Mouse (Mus musculus) liver, adult 2 months (tissue): ENCODE data around the gene Bex1.

Experiments
- CTCF ChIP-seq: fragments of 200-500 bp; IDR thresholded peaks from 2 replicates; pipeline ENCODE4 v1.5.1; 2011; ENCODE audit warnings: low read depth, low read length, control low read depth
- POLR2A ChIP-seq: fragments of 200-500 bp; IDR thresholded peaks from 2 replicates; pipeline ENCODE4 v1.6.1; 2011; ENCODE audit warnings: low read length, control low read depth; ENCODE audit not compliant: insufficient read depth; ENCODE audit errors: extremely low read depth

DNA sequence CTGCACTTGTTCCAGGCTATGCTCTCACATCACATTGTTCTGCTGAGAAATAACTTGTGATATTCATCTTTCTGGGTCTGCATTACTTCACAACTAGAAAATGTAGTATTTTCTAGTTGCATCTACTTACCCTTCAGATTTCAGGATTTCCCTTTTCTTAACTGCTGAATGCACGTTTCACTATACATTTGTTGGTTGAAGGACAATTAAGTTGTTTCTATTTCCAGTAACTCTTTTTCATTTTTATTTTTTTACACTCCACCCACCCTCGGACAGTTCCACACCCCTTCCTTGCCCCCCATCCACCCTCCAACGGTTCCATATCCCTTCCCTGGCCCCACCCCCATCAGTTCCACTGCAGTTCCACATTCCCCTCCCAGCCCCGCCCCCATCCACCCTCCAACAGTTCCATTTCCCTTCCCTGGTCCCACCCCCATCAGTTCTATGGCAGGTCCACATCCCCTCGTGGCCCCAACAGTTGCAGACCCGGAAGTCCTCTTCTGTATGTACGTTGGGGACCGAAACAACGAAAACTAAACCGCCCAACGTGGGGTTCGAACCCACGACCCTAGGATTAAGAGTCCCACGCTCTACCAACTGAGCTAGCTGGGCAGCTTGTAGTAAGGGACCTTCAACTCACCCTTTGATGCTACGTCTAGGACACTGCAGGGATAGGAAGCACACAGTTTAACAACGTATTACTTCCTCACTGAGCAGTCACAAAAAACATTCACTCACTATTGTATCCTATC, 19.9 kb downstream of the Bex1 start:
- TF ChIP-seq CTCF (no peak), POLR2A (no peak)
